Mouse (Mus musculus): ENCODE data around the gene Wfdc2. TPM values are rescaled to one million over a fixed set of nuclear protein-coding genes. Genes with fewer than 3 reads are reported as not detected.
"Not testable (repeated sequence)": the region's sequence is repeated elsewhere in the genome, so short reads cannot be mapped to it uniquely, and the experiment has no call there.

Wfdc2 gene
- polyA plus RNA-seq, 1 experiment: 1,286 TPM

GRCm38 (mm10) chr2:164563339-164564038 is 1.3 kb downstream of the Wfdc2 start:
- 0 out of 2 replicates have a peak, but pooled peaks have one; percentile 29 for TF ChIP-seq CTCF (IDR thresholded peaks at IDR 0.05; ENCODE audit: insufficient read depth, low read length)
- TF ChIP-seq POLR2A (IDR thresholded peaks at IDR 0.05; ENCODE audit: borderline replicate concordance, extremely low read depth, low read depth, low read length): no peak
- DNase-seq: peak; percentile 57
- WGBS: 3% methylated on average over 32 of the region's 32 CpGs
- Histone ChIP-seq H3K4me3 (replicated peaks; ENCODE audit: extremely low read depth, low read depth, low read length) (peak overlapping the region; percentile 64), H3K4me1 (ENCODE audit: control insufficient read depth, insufficient read depth, low read length) (no peaks in the 10 kb centered on the region; the same call in 1 of the 2 replicates)

- H3K4me3 ChIP-seq (replicated peaks; ENCODE audit: extremely low read depth, low read depth, low read length): no peak overlapping the region
- no peak for DNase-seq
- no peaks in the 10 kb centered on the region for H3K4me1 ChIP-seq (ENCODE audit: control insufficient read depth, insufficient read depth, low read length)
- WGBS: 40% methylated on average over 5 of the region's 5 CpGs
- TF ChIP-seq POLR2A (IDR thresholded peaks at IDR 0.05; ENCODE audit: borderline replicate concordance, extremely low read depth, low read depth, low read length) (no peak), CTCF (IDR thresholded peaks at IDR 0.05; ENCODE audit: insufficient read depth, low read length) (no peak)
These were observed 2.1 kb downstream of the Wfdc2 start for GRCm38 (mm10) chr2:164564346-164564745.

GRCm38 (mm10) chr2:164566997-164567396 is 4.8 kb downstream of the Wfdc2 start:
- no peak for TF ChIP-seq POLR2A (IDR thresholded peaks at IDR 0.05; ENCODE audit: borderline replicate concordance, extremely low read depth, low read depth, low read length)
- 0 out of 2 replicates have a peak, but pooled peaks have one; percentile 6 for TF ChIP-seq CTCF (IDR thresholded peaks at IDR 0.05; ENCODE audit: insufficient read depth, low read length)

GRCm38 (mm10) chr2:164567460-164567859 is 5.2 kb downstream of the Wfdc2 start:
- no peak for DNase-seq
- TF ChIP-seq POLR2A (IDR thresholded peaks at IDR 0.05; ENCODE audit: borderline replicate concordance, extremely low read depth, low read depth, low read length) (no peak), CTCF (IDR thresholded peaks at IDR 0.05; ENCODE audit: insufficient read depth, low read length) (no peak)
- H3K4me3 ChIP-seq (replicated peaks; ENCODE audit: extremely low read depth, low read depth, low read length): no peak overlapping the region
- H3K4me1 ChIP-seq (ENCODE audit: control insufficient read depth, insufficient read depth, low read length): no peaks in the 10 kb centered on the region
- 69% methylated on average over 5 of the region's 5 CpGs for WGBS

More at GRCm38 (mm10) chr2:164566997-164567396, 4.8 kb downstream of the Wfdc2 start:
- DNase-seq: no peak
- WGBS: 80% methylated on average over 2 of the region's 2 CpGs
- no peak overlapping the region for H3K4me3 ChIP-seq (replicated peaks; ENCODE audit: extremely low read depth, low read depth, low read length)
- no peaks in the 10 kb centered on the region for H3K4me1 ChIP-seq (ENCODE audit: control insufficient read depth, insufficient read depth, low read length)

- 69% methylated on average over 6 of the region's 6 CpGs for WGBS
- H3K4me3 ChIP-seq (replicated peaks; ENCODE audit: extremely low read depth, low read depth, low read length); DNase-seq; H3K4me1 ChIP-seq (ENCODE audit: control insufficient read depth, insufficient read depth, low read length): not testable (repeated sequence)
These were observed 11.1 kb downstream of the Wfdc2 start, which contains the start of gene Spint3 for GRCm38 (mm10) chr2:164573359-164573758. Spint3 (minus strand) TSS chr2:164573459.

- 45% methylated on average over 13 of the region's 13 CpGs for WGBS
- not testable (repeated sequence) for H3K4me1 ChIP-seq (ENCODE audit: control insufficient read depth, insufficient read depth, low read length); DNase-seq; H3K4me3 ChIP-seq (replicated peaks; ENCODE audit: extremely low read depth, low read depth, low read length)
These were observed 23.0 kb downstream of the Wfdc2 start, which contains the start of gene Wfdc6a for GRCm38 (mm10) chr2:164585025-164585725. Wfdc6a (minus strand) TSS chr2:164585447.

GRCm38 (mm10) chr2:164592014-164592413 is 29.8 kb downstream of the Wfdc2 start:
- Histone ChIP-seq H3K4me3 (replicated peaks; ENCODE audit: extremely low read depth, low read depth, low read length) (no peak overlapping the region), H3K4me1 (ENCODE audit: control insufficient read depth, insufficient read depth, low read length) (no peaks in the 10 kb centered on the region)
- WGBS: 6% methylated on average over 4 of the region's 4 CpGs
- no peak for DNase-seq
- TF ChIP-seq POLR2A (IDR thresholded peaks at IDR 0.05; ENCODE audit: borderline replicate concordance, extremely low read depth, low read depth, low read length) (no peak), CTCF (IDR thresholded peaks at IDR 0.05; ENCODE audit: insufficient read depth, low read length) (peak; percentile 58)

- WGBS: 70% methylated on average over 4 of the region's 4 CpGs
- Histone ChIP-seq H3K4me1 (ENCODE audit: control insufficient read depth, insufficient read depth, low read length) (no peaks in the 10 kb centered on the region), H3K4me3 (replicated peaks; ENCODE audit: extremely low read depth, low read depth, low read length) (no peak within 1 kb of the TSS)
- DNase-seq: no peak
- TF ChIP-seq CTCF (IDR thresholded peaks at IDR 0.05; ENCODE audit: insufficient read depth, low read length) (no peak), POLR2A (IDR thresholded peaks at IDR 0.05; ENCODE audit: borderline replicate concordance, extremely low read depth, low read depth, low read length) (no peak)
These were observed 31.3 kb downstream of the Wfdc2 start, which contains the start of gene Eppin for GRCm38 (mm10) chr2:164593494-164593893. Eppin (minus strand) TSS chr2:164593594.

- WGBS: 72% methylated on average over 3 of the region's 3 CpGs
- no peaks in the 10 kb centered on the region for H3K4me1 ChIP-seq (ENCODE audit: control insufficient read depth, insufficient read depth, low read length)
- TF ChIP-seq CTCF (IDR thresholded peaks at IDR 0.05; ENCODE audit: insufficient read depth, low read length) (0 out of 2 replicates have a peak, but pooled peaks have one; percentile 8), POLR2A (IDR thresholded peaks at IDR 0.05; ENCODE audit: borderline replicate concordance, extremely low read depth, low read depth, low read length) (no peak)
- no peak for DNase-seq
- H3K4me3 ChIP-seq (replicated peaks; ENCODE audit: extremely low read depth, low read depth, low read length): no peak overlapping the region
These were observed 38.0 kb downstream of the Wfdc2 start for GRCm38 (mm10) chr2:164600179-164600578.

- TF ChIP-seq POLR2A (IDR thresholded peaks at IDR 0.05; ENCODE audit: borderline replicate concordance, extremely low read depth, low read depth, low read length): no peak
- no peak for TF ChIP-seq CTCF (IDR thresholded peaks at IDR 0.05; ENCODE audit: insufficient read depth, low read length)
- Histone ChIP-seq H3K4me3 (replicated peaks; ENCODE audit: extremely low read depth, low read depth, low read length) (no peak overlapping the region), H3K4me1 (ENCODE audit: control insufficient read depth, insufficient read depth, low read length) (no peaks in the 10 kb centered on the region)
- no peak for DNase-seq
- 88% methylated on average over 3 of the region's 3 CpGs for WGBS
These were observed 41.3 kb downstream of the Wfdc2 start for GRCm38 (mm10) chr2:164603482-164603881.

Measured in lung, adult 2 months (tissue).